In the genomic region with DNA sequence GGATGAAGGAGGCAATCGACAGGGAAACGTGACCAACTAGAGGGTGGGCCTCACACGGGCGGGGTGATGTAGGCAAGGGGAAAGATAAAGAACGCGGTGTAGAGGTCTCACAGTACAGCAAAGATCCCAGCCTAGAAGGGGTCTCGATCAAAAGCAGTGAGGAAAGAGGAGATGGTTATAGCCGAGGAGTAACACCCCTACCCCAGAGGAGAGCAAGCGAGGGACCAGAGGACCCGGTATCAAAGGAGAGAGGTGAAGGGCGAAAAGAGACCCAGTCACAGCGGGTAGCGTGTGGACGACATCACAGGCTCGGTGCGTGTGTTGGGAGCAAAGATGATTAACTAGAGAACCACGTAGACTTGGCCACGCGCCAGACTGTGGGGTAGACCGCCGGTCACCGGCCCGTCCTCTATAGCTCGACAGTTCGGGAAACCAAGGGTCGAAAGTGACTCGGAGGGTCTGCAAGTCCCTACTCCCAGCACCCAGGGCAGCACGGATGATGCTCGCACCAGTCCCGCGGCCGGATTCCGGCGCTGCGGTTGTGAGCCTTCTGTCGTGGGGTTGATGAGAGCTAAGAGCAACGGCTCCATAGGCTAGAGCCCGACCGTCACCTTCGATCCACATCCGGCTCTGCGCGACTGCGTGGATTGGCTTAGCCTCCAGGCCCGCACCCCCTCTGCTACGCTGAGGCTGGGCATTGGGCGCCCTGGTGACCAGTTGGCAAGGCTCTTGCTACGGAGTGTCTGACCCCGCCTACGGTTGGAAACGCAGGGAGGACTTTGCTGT, we compare ENCODE assay signal across 8 mouse cellular contexts. TPM values are rescaled to one million over a fixed set of nuclear protein-coding genes. Genes with fewer than 3 reads are reported as not detected.
DNase-seq lines count a peak whose midpoint lies in the region; ATAC-seq and TF ChIP-seq lines count a peak whose summit lies in the region.

No protein-coding gene starts in this region.

- H3K4me3 ChIP-seq in cortical plate, adult 2 months (ENCODE audit: insufficient read depth, low read length), result peak overlapping the region; percentile 44
- H3K4me3 ChIP-seq in gastrocnemius, adult 2 months, result peak overlapping the region; percentile 76
- peak overlapping the region; percentile 61 for H3K4me3 ChIP-seq in hindbrain, embryonic 15.5 days

- WGBS in hindbrain, embryonic 15.5 days, result 18% methylated on average over 51 of the region's 51 CpGs

- H3K27ac ChIP-seq in cortical plate, adult 2 months (ENCODE audit: insufficient read depth, low read length), result no peak overlapping the region
- peak overlapping the region; percentile 68 for H3K27ac ChIP-seq in gastrocnemius, adult 2 months
- peak overlapping the region; percentile 82 for H3K27ac ChIP-seq in hindbrain, embryonic 15.5 days (replicated peaks)

- peak overlapping the region; percentile 86 for H3K4me2 ChIP-seq in hindbrain, embryonic 15.5 days

- intact Hi-C loops in gastrocnemius, adult 2 months (cut with DNase I), result no loop called here

- no peaks in the 10 kb centered on the region for H3K36me3 ChIP-seq in hindbrain, embryonic 15.5 days

- no peaks in the 10 kb centered on the region for H3K9me3 ChIP-seq in hindbrain, embryonic 15.5 days

- H3K4me1 ChIP-seq in cortical plate, adult 2 months (ENCODE audit: control insufficient read depth, insufficient read depth, low read length), result no peaks in the 10 kb centered on the region
- H3K4me1 ChIP-seq in hindbrain, embryonic 15.5 days (replicated peaks), result peaks cover 9% of the 10 kb centered on the region; the same call in 1 of the 2 replicates

- DNase-seq in T-cell, adult 2 months (ENCODE audit: low spot score), result peak; percentile 48
- DNase-seq in gastrocnemius, adult 2 months, result peak; percentile 87
- DNase-seq in layer of hippocampus, postnatal 25 days (ENCODE audit: extremely low spot score in 1 of 2, low spot score in 1 of 2), result peak; percentile 53 to 58
- peak; percentile 89 for DNase-seq in lung, postnatal 10 days
- peak; percentile 54 for DNase-seq in ovary, postnatal 10 days (ENCODE audit: low spot score)
- DNase-seq in thymus, postnatal 14 days, result peak; percentile 13

- peak; percentile 100 for ATAC-seq in hindbrain, embryonic 15.5 days (ENCODE audit: low FRiP score, low read depth)

- 0 out of 2 replicates have a peak, but pooled peaks have one; percentile 4 for TF ChIP-seq POLR2A in cortical plate, adult 2 months (IDR thresholded peaks at IDR 0.05; ENCODE audit: extremely low read depth, insufficient read depth, low read length)

- peak overlapping the region; percentile 69 for H3K9ac ChIP-seq in hindbrain, embryonic 15.5 days

- TF ChIP-seq CTCF in cortical plate, adult 2 months (IDR thresholded peaks at IDR 0.05; ENCODE audit: extremely low read depth, insufficient read depth, low read length), result no peak
- TF ChIP-seq CTCF in gastrocnemius, adult 2 months (IDR thresholded peaks at IDR 0.05), result no peak

- H3K27me3 ChIP-seq in hindbrain, embryonic 15.5 days, result no peaks in the 10 kb centered on the region

RNA-seq across cellular contexts. Expression of a gene that starts 22.2 kb away (rescaled TPM):
- not detected in 2 replicates for polyA plus RNA-seq in cortical plate, adult 2 months (2012; rRNA removed)
- not detected for total RNA-seq in gastrocnemius, adult 2 months (2021)
- polyA plus RNA-seq in hindbrain, embryonic 15.5 days (2015; fragmentation: Nextera tagmentation; extraction: Ambion mirVana), result not detected in 2 replicates
- total RNA-seq in layer of hippocampus, postnatal 25 days (2021), result not detected

RNA-seq across cellular contexts. Expression of a gene that starts 22.2 kb away (rescaled TPM):
- polyA plus RNA-seq in cortical plate, adult 2 months (2012; rRNA removed), result 0.65 and 0.85 TPM in 2 replicates
- total RNA-seq in gastrocnemius, adult 2 months (2021), result not detected
- 0.18 TPM in 1 of 2 replicates, not detected in the other for polyA plus RNA-seq in hindbrain, embryonic 15.5 days (2015; fragmentation: Nextera tagmentation; extraction: Ambion mirVana)
- not detected for total RNA-seq in layer of hippocampus, postnatal 25 days (2021)

RNA-seq across cellular contexts. Expression of a gene that starts 26.1 kb away (rescaled TPM):
- polyA plus RNA-seq in cortical plate, adult 2 months (2012; rRNA removed), result not detected in 2 replicates
- total RNA-seq in gastrocnemius, adult 2 months (2021), result not detected
- 0.18 and 0.31 TPM in 2 replicates for polyA plus RNA-seq in hindbrain, embryonic 15.5 days (2015; fragmentation: Nextera tagmentation; extraction: Ambion mirVana)
- total RNA-seq in layer of hippocampus, postnatal 25 days (2021), result not detected

RNA-seq across cellular contexts. Expression of a gene that starts 54.8 kb away (rescaled TPM):
- 0.58 and 0.61 TPM in 2 replicates for polyA plus RNA-seq in cortical plate, adult 2 months (2012; rRNA removed)
- total RNA-seq in gastrocnemius, adult 2 months (2021), result under 1 TPM; 0.13 to 0.22 TPM
- polyA plus RNA-seq in hindbrain, embryonic 15.5 days (2015; fragmentation: Nextera tagmentation; extraction: Ambion mirVana), result 1.1 TPM in 2 replicates
- total RNA-seq in layer of hippocampus, postnatal 25 days (2021), result under 1 TPM; 0.40 to 0.42 TPM

Comparison
In these comparisons a context has a peak if more than half of its experiments do, and no peak if none do; other contexts are left out.
1. DNase-seq: peak in every context shown above with its lines; median percentile 89 in lung, postnatal 10 days; 87 in gastrocnemius, adult 2 months; 56 in layer of hippocampus, postnatal 25 days; 54 in ovary, postnatal 10 days; 48 in T-cell, adult 2 months; 13 in thymus, postnatal 14 days.